Mouse (Mus musculus): ENCODE measurements around the gene Ttc30a2.
A peak's percentile ranks its signal among the peaks of the same experiment; 100 is the strongest.

Ttc30a2 gene

GRCm38 (mm10) chr2:75998692-75999091, 20.7 kb upstream of the Ttc30a2 start:
- Histone ChIP-seq H3K27me3 (ENCODE audit: insufficient read depth, low read length) (no peaks in the 10 kb centered on the region; the same call in 1 of the 2 replicates), H3K9me3 (ENCODE audit: low read length) (no peaks in the 10 kb centered on the region), H3K36me3 (ENCODE audit: insufficient read depth, low read length) (no peaks in the 10 kb centered on the region), H3K4me1 (replicated peaks; ENCODE audit: low read depth, low read length) (peaks cover 17% of the 10 kb centered on the region; the same call in 1 of the 2 replicates), H3K4me3 (replicated peaks; ENCODE audit: low read length) (no peak overlapping the region)
- TF ChIP-seq CTCF (conservative IDR thresholded peaks at IDR 0.05; ENCODE audit: low read length) (no peak), NANOG (IDR thresholded peaks at IDR 0.05; ENCODE audit: borderline replicate concordance, low read length) (no peak), POU5F1 (IDR thresholded peaks at IDR 0.05; ENCODE audit: borderline replicate concordance, low read length) (no peak)

- Histone ChIP-seq H3K36me3 (ENCODE audit: insufficient read depth, low read length) (no peaks in the 10 kb centered on the region), H3K27me3 (ENCODE audit: insufficient read depth, low read length) (no peaks in the 10 kb centered on the region; the same call in 1 of the 2 replicates), H3K4me3 (replicated peaks; ENCODE audit: low read length) (no peak overlapping the region), H3K4me1 (replicated peaks; ENCODE audit: low read depth, low read length) (peaks cover 17% of the 10 kb centered on the region; the same call in 1 of the 2 replicates), H3K9me3 (ENCODE audit: low read length) (no peaks in the 10 kb centered on the region)
- no peak for TF ChIP-seq NANOG (IDR thresholded peaks at IDR 0.05; ENCODE audit: borderline replicate concordance, low read length)
Measured at GRCm38 (mm10) chr2:75997726-75998125, 19.8 kb upstream of the Ttc30a2 start.

GRCm38 (mm10) chr2:75994841-75995240, 16.9 kb upstream of the Ttc30a2 start:
- no peak overlapping the region for H3K4me3 ChIP-seq (replicated peaks; ENCODE audit: low read length)
- TF ChIP-seq POU5F1 (IDR thresholded peaks at IDR 0.05; ENCODE audit: borderline replicate concordance, low read length) (no peak), CTCF (conservative IDR thresholded peaks at IDR 0.05; ENCODE audit: low read length) (no peak), NANOG (IDR thresholded peaks at IDR 0.05; ENCODE audit: borderline replicate concordance, low read length) (no peak)
- no peaks in the 10 kb centered on the region for H3K36me3 ChIP-seq (ENCODE audit: insufficient read depth, low read length)
- H3K9me3 ChIP-seq (ENCODE audit: low read length): no peaks in the 10 kb centered on the region
- H3K27me3 ChIP-seq (ENCODE audit: insufficient read depth, low read length): no peaks in the 10 kb centered on the region; the same call in 1 of the 2 replicates
- H3K4me1 ChIP-seq (replicated peaks; ENCODE audit: low read depth, low read length): peaks cover 27% of the 10 kb centered on the region

- Histone ChIP-seq H3K4me1 (replicated peaks; ENCODE audit: low read depth, low read length) (peaks cover 41% of the 10 kb centered on the region), H3K4me3 (replicated peaks; ENCODE audit: low read length) (no peak overlapping the region), H3K9me3 (ENCODE audit: low read length) (no peaks in the 10 kb centered on the region), H3K36me3 (ENCODE audit: insufficient read depth, low read length) (no peaks in the 10 kb centered on the region), H3K27me3 (ENCODE audit: insufficient read depth, low read length) (no peaks in the 10 kb centered on the region)
- no peak for TF ChIP-seq NANOG (IDR thresholded peaks at IDR 0.05; ENCODE audit: borderline replicate concordance, low read length)
- no peak for TF ChIP-seq POU5F1 (IDR thresholded peaks at IDR 0.05; ENCODE audit: borderline replicate concordance, low read length)
- no peak for TF ChIP-seq CTCF (conservative IDR thresholded peaks at IDR 0.05; ENCODE audit: low read length)
Measured at GRCm38 (mm10) chr2:75991581-75992205, 13.7 kb upstream of the Ttc30a2 start.

- no peaks in the 10 kb centered on the region for H3K36me3 ChIP-seq (ENCODE audit: insufficient read depth, low read length)
- H3K4me3 ChIP-seq (replicated peaks; ENCODE audit: low read length): peak overlapping the region; percentile 14; the same call in 1 of the 2 replicates
- peaks cover 41% of the 10 kb centered on the region for H3K4me1 ChIP-seq (replicated peaks; ENCODE audit: low read depth, low read length)
- H3K27me3 ChIP-seq (ENCODE audit: insufficient read depth, low read length): no peaks in the 10 kb centered on the region
- TF ChIP-seq NANOG (IDR thresholded peaks at IDR 0.05; ENCODE audit: borderline replicate concordance, low read length) (no peak), CTCF (conservative IDR thresholded peaks at IDR 0.05; ENCODE audit: low read length) (peak; percentile 79)
- no peaks in the 10 kb centered on the region for H3K9me3 ChIP-seq (ENCODE audit: low read length)
Measured at GRCm38 (mm10) chr2:75990885-75991539, 13.0 kb upstream of the Ttc30a2 start.

GRCm38 (mm10) chr2:75989694-75990093, 11.7 kb upstream of the Ttc30a2 start:
- TF ChIP-seq NANOG (IDR thresholded peaks at IDR 0.05; ENCODE audit: borderline replicate concordance, low read length) (no peak), CTCF (conservative IDR thresholded peaks at IDR 0.05; ENCODE audit: low read length) (no peak), POU5F1 (IDR thresholded peaks at IDR 0.05; ENCODE audit: borderline replicate concordance, low read length) (no peak)
- Histone ChIP-seq H3K4me3 (replicated peaks; ENCODE audit: low read length) (no peak overlapping the region), H3K9me3 (ENCODE audit: low read length) (no peaks in the 10 kb centered on the region), H3K4me1 (replicated peaks; ENCODE audit: low read depth, low read length) (peaks cover 48% of the 10 kb centered on the region), H3K36me3 (ENCODE audit: insufficient read depth, low read length) (no peaks in the 10 kb centered on the region), H3K27me3 (ENCODE audit: insufficient read depth, low read length) (no peaks in the 10 kb centered on the region)

- Histone ChIP-seq H3K36me3 (ENCODE audit: insufficient read depth, low read length) (no peaks in the 10 kb centered on the region), H3K4me3 (replicated peaks; ENCODE audit: low read length) (no peak overlapping the region), H3K27me3 (ENCODE audit: insufficient read depth, low read length) (no peaks in the 10 kb centered on the region), H3K9me3 (ENCODE audit: low read length) (no peaks in the 10 kb centered on the region), H3K4me1 (replicated peaks; ENCODE audit: low read depth, low read length) (peaks cover 48% of the 10 kb centered on the region)
- no peak for TF ChIP-seq POU5F1 (IDR thresholded peaks at IDR 0.05; ENCODE audit: borderline replicate concordance, low read length)
- no peak for TF ChIP-seq CTCF (conservative IDR thresholded peaks at IDR 0.05; ENCODE audit: low read length)
- no peak for TF ChIP-seq NANOG (IDR thresholded peaks at IDR 0.05; ENCODE audit: borderline replicate concordance, low read length)
Measured at GRCm38 (mm10) chr2:75988779-75989363, 10.9 kb upstream of the Ttc30a2 start.

GRCm38 (mm10) chr2:75988378-75988777, 10.4 kb upstream of the Ttc30a2 start:
- no peaks in the 10 kb centered on the region for H3K9me3 ChIP-seq (ENCODE audit: low read length)
- TF ChIP-seq NANOG (IDR thresholded peaks at IDR 0.05; ENCODE audit: borderline replicate concordance, low read length): no peak
- TF ChIP-seq CTCF (conservative IDR thresholded peaks at IDR 0.05; ENCODE audit: low read length): no peak
- no peak for TF ChIP-seq POU5F1 (IDR thresholded peaks at IDR 0.05; ENCODE audit: borderline replicate concordance, low read length)
- H3K4me3 ChIP-seq (replicated peaks; ENCODE audit: low read length): no peak overlapping the region
- H3K27me3 ChIP-seq (ENCODE audit: insufficient read depth, low read length): no peaks in the 10 kb centered on the region
- no peaks in the 10 kb centered on the region for H3K36me3 ChIP-seq (ENCODE audit: insufficient read depth, low read length)
- H3K4me1 ChIP-seq (replicated peaks; ENCODE audit: low read depth, low read length): peaks cover 48% of the 10 kb centered on the region
